Mouse (Mus musculus): ENCODE data around the gene Arhgap15. TPM values are rescaled to one million over a fixed set of nuclear protein-coding genes. Genes with fewer than 3 reads are reported as not detected.

The Arhgap15 gene
- polyA plus RNA-seq, 1 experiment from 2014 or later: 1.0 TPM

DNA sequence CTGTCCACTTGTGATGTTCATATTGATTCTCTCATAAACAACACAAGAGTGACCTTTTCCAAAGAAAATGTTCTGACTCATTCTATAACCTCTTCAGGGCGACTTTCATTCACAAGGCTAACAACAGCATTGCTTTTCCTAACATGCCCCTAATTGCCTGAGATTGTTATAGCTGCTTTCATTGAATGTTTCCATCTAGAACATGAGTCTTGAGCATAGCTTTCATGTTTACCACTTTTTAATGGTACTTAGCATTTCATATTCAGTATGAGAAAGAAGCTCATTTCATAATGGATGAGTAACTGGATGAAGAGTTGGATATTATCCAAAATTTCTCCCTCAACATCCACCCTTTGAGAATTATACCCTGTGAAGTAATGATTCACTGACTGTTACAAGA is 403.7 kb downstream of the Arhgap15 start:
- Histone ChIP-seq H3K4me2 (ENCODE audit: low read length) (no peak overlapping the region), H3K27me3 (replicated peaks; ENCODE audit: control insufficient read depth, insufficient read depth, low read length) (no peaks in the 10 kb centered on the region), H3K4me3 (ENCODE audit: low read depth, low read length) (no peak overlapping the region), H3K36me3 (ENCODE audit: control insufficient read depth, insufficient read depth, low read length) (no peaks in the 10 kb centered on the region), H3K9ac (ENCODE audit: low read length) (no peak overlapping the region), H3K27ac (ENCODE audit: low read depth, low read length) (no peak overlapping the region), H3K9me3 (replicated peaks; ENCODE audit: control insufficient read depth, low read length) (no peaks in the 10 kb centered on the region), H3K4me1 (ENCODE audit: control insufficient read depth, insufficient read depth, low read length) (peaks cover 2% of the 10 kb centered on the region; the same call in 1 of the 2 replicates)
- WGBS: 82% methylated on average over 1 of the region's 1 CpGs
- ATAC-seq: no peak
- DNase-seq (ENCODE audit: low spot score): no peak

DNA sequence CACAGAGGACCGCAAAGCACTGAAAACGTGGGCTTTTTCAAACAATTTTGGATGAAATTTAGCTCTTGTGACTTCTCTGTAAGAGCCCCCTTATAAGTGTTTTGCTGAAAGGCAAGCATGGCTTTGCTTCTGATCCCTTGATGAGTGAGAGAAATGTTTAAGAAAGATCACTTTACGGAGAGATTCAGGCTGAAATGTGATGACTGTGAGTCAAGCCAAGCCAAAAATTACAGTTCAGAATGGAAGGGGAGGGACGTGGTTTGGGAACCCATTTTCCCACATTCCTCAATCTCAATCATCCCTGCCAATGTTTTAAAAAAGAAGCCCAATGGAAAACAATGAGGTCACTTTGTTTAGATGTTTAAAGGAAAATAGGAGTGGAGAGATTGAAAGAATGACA is 411.7 kb downstream of the Arhgap15 start:
- no peak for DNase-seq (ENCODE audit: low spot score)
- H3K4me2 ChIP-seq (ENCODE audit: low read length): no peak overlapping the region

DNA sequence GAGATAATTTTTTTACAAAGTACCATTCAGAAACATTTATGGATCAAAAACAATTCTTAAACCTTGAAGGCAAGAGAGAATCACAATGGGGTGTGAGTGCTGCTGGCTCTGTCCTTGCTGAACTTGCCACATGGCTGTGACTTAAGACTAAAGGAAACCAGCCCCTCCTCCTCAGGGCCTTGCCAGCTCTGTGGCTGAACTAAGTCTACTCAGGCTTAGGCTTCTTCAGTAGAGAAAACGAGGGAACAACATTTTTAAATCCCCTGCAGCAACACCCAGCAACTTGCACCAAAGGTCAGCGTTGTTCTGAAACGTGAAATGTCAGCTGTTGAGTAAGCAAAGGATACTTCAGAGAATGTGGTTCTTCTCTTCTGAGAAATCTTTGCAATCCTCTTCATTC is 417.2 kb downstream of the Arhgap15 start:
- Histone ChIP-seq H3K27me3 (replicated peaks; ENCODE audit: control insufficient read depth, insufficient read depth, low read length) (no peaks in the 10 kb centered on the region), H3K4me3 (ENCODE audit: low read depth, low read length) (no peak overlapping the region), H3K27ac (ENCODE audit: low read depth, low read length) (no peak overlapping the region), H3K4me2 (ENCODE audit: low read length) (no peak overlapping the region), H3K9ac (ENCODE audit: low read length) (no peak overlapping the region), H3K4me1 (ENCODE audit: control insufficient read depth, insufficient read depth, low read length) (no peaks in the 10 kb centered on the region), H3K36me3 (ENCODE audit: control insufficient read depth, insufficient read depth, low read length) (no peaks in the 10 kb centered on the region), H3K9me3 (replicated peaks; ENCODE audit: control insufficient read depth, low read length) (no peaks in the 10 kb centered on the region)
- WGBS: 52% methylated on average over 3 of the region's 3 CpGs
- DNase-seq (ENCODE audit: low spot score) (no peak), ATAC-seq (no peak)

More for the DNA sequence above, 411.7 kb downstream of the Arhgap15 start:
- Histone ChIP-seq H3K27ac (ENCODE audit: low read depth, low read length) (no peak overlapping the region), H3K36me3 (ENCODE audit: control insufficient read depth, insufficient read depth, low read length) (no peaks in the 10 kb centered on the region), H3K4me1 (ENCODE audit: control insufficient read depth, insufficient read depth, low read length) (no peaks in the 10 kb centered on the region), H3K27me3 (replicated peaks; ENCODE audit: control insufficient read depth, insufficient read depth, low read length) (no peaks in the 10 kb centered on the region), H3K9ac (ENCODE audit: low read length) (no peak overlapping the region), H3K4me3 (ENCODE audit: low read depth, low read length) (no peak overlapping the region), H3K9me3 (replicated peaks; ENCODE audit: control insufficient read depth, low read length) (no peaks in the 10 kb centered on the region)
- ATAC-seq: no peak
- WGBS: 75% methylated on average over 4 of the region's 4 CpGs

DNA sequence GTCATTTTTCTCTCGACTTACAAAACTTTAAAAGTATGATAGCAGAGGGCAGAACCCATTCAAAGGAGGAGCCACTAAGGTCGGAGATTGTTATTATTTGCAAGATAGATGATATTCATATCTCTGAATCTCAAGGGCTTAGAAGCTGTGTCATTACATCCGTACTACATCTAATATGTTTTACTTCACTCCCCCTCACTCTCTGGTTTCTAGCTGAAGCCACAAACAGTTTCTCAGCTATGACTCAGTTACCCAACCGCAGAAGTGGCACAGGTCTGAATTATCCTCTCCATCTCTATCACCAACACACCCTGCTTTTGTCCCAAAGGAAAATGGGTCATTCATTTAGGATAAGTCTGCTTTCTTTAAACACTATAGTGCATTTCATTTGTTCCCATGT is 418.1 kb downstream of the Arhgap15 start:
- Histone ChIP-seq H3K4me1 (ENCODE audit: control insufficient read depth, insufficient read depth, low read length) (no peaks in the 10 kb centered on the region), H3K4me2 (ENCODE audit: low read length) (no peak overlapping the region), H3K9me3 (replicated peaks; ENCODE audit: control insufficient read depth, low read length) (no peaks in the 10 kb centered on the region), H3K9ac (ENCODE audit: low read length) (no peak overlapping the region), H3K4me3 (ENCODE audit: low read depth, low read length) (no peak overlapping the region), H3K36me3 (ENCODE audit: control insufficient read depth, insufficient read depth, low read length) (no peaks in the 10 kb centered on the region), H3K27ac (ENCODE audit: low read depth, low read length) (no peak overlapping the region), H3K27me3 (replicated peaks; ENCODE audit: control insufficient read depth, insufficient read depth, low read length) (no peaks in the 10 kb centered on the region)
- ATAC-seq (no peak), DNase-seq (ENCODE audit: low spot score) (no peak)
- WGBS: 90% methylated on average over 4 of the region's 4 CpGs

DNA sequence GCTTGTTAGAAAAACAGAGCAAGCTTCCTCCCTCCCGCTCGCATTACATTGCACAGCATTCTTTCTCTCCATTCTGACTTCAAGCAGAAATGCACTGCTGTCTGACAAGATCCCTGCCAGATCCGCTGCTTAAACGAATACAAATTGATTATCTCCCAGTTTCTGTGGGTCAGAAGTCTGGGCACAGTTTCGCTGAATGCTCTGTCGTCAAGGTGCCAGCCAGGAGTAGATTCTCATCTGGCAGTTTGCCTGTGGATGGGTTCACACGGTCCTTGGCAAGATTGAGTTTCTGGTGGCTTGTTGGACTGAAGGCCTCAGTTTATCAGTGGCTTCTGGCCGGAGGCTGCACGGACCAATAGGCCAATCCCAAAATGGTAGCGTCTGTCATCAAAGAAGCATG is 435.9 kb downstream of the Arhgap15 start:
- no peaks in the 10 kb centered on the region for H3K4me1 ChIP-seq (ENCODE audit: control insufficient read depth, insufficient read depth, low read length)
- no peak overlapping the region for H3K4me2 ChIP-seq (ENCODE audit: low read length)
- 83% methylated on average over 10 of the region's 10 CpGs for WGBS
- H3K9ac ChIP-seq (ENCODE audit: low read length): no peak overlapping the region
- H3K27me3 ChIP-seq (replicated peaks; ENCODE audit: control insufficient read depth, insufficient read depth, low read length): no peaks in the 10 kb centered on the region
- no peaks in the 10 kb centered on the region for H3K36me3 ChIP-seq (ENCODE audit: control insufficient read depth, insufficient read depth, low read length)
- ATAC-seq (no peak), DNase-seq (ENCODE audit: low spot score) (no peak)
- H3K4me3 ChIP-seq (ENCODE audit: low read depth, low read length): no peak overlapping the region
- H3K9me3 ChIP-seq (replicated peaks; ENCODE audit: control insufficient read depth, low read length): no peaks in the 10 kb centered on the region
- no peak overlapping the region for H3K27ac ChIP-seq (ENCODE audit: low read depth, low read length)

DNA sequence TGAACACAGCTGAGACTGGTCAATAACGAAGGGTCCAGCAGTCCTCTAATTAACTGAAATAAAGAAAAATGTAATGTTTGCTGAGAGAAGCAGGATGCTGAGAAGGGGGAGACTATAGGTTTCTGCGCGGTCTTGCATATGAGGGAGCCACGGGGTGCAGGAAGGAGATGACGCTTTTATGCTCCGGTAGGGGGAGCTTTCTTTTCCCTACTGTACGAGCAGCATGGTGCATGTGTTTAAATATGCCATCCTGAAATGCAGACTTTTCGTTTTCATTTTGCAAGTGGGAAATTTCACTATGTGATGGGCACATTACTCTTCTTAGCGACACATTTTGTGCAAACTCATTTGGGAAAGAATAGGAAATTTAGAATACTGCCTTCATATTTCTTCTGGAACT is 442.1 kb downstream of the Arhgap15 start:
- H3K4me3 ChIP-seq (ENCODE audit: low read depth, low read length): no peak overlapping the region
- WGBS: 80% methylated on average over 9 of the region's 9 CpGs
- H3K36me3 ChIP-seq (ENCODE audit: control insufficient read depth, insufficient read depth, low read length): no peaks in the 10 kb centered on the region

DNA sequence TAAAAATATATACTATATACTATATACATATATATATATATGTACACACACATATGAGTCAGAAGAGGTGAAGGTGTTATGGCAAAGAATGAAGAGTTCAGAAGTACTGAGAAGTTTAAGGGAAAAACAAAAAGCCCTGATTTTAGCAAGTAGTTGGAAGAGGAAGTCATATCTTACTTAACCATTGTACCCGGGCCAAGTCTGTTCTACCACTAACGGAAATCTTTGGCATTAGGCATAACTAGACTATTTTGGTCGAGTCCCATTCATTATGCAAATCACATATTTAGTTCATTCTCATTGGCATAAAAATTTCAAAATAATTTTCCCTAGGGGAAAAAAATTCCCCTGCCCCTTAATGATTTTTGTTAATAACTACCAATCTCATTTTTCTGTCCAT is 443.4 kb downstream of the Arhgap15 start:
- DNase-seq (ENCODE audit: low spot score): no peak
- Histone ChIP-seq H3K9ac (ENCODE audit: low read length) (no peak overlapping the region), H3K9me3 (replicated peaks; ENCODE audit: control insufficient read depth, low read length) (no peaks in the 10 kb centered on the region), H3K27ac (ENCODE audit: low read depth, low read length) (no peak overlapping the region), H3K4me3 (ENCODE audit: low read depth, low read length) (no peak overlapping the region), H3K4me2 (ENCODE audit: low read length) (no peak overlapping the region), H3K36me3 (ENCODE audit: control insufficient read depth, insufficient read depth, low read length) (no peaks in the 10 kb centered on the region), H3K27me3 (replicated peaks; ENCODE audit: control insufficient read depth, insufficient read depth, low read length) (no peaks in the 10 kb centered on the region), H3K4me1 (ENCODE audit: control insufficient read depth, insufficient read depth, low read length) (no peaks in the 10 kb centered on the region)
- 78% methylated on average over 3 of the region's 3 CpGs for WGBS
- no peak for ATAC-seq

More for the DNA sequence above, 442.1 kb downstream of the Arhgap15 start:
- H3K4me2 ChIP-seq (ENCODE audit: low read length): no peak overlapping the region
- no peak overlapping the region for H3K9ac ChIP-seq (ENCODE audit: low read length)
- no peaks in the 10 kb centered on the region for H3K27me3 ChIP-seq (replicated peaks; ENCODE audit: control insufficient read depth, insufficient read depth, low read length)
- DNase-seq (ENCODE audit: low spot score): peak; percentile 13
- no peaks in the 10 kb centered on the region for H3K9me3 ChIP-seq (replicated peaks; ENCODE audit: control insufficient read depth, low read length)
- H3K27ac ChIP-seq (ENCODE audit: low read depth, low read length): no peak overlapping the region
- no peaks in the 10 kb centered on the region for H3K4me1 ChIP-seq (ENCODE audit: control insufficient read depth, insufficient read depth, low read length)
- no peak for ATAC-seq

DNA sequence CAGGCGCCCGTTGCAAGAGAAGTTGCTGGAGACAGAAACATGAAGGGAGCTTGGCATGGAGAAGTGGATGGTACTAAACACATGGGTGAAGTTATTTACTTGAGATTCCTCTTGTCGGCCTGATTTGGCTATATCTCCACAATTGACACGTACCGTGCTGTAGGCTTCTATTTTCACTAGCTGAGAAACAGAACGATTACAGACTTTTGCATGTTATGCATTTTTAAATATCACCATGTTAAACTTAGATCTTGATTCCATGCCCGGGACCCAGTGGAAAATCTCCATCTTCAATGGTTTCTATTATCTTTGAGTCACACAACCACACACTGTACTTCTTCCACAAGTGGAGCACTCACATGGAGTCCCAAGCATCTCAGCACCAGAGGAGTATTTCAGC is 466.9 kb downstream of the Arhgap15 start:
- WGBS: 95% methylated on average over 7 of the region's 7 CpGs
- no peaks in the 10 kb centered on the region for H3K36me3 ChIP-seq (ENCODE audit: control insufficient read depth, insufficient read depth, low read length)

DNA sequence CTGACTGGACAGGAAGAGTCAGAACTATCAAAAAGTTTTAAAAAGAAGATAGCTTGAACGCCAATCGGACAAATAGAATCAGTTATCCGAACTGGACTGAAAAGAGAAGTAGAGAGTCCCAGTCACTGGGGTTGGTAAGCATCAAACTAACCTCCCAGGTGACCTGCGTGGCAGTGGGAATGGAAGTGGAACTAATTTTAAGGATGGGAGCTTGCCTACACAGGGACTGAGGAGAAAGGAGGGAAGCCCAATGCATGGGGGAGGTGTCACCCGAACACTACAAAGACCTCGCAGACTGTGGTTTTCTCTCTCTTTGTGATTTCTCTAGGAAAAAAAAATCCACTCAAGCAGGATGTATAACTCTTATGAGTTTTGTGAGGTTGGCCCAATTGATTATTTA is 469.2 kb downstream of the Arhgap15 start:
- Histone ChIP-seq H3K36me3 (ENCODE audit: control insufficient read depth, insufficient read depth, low read length) (no peaks in the 10 kb centered on the region), H3K9ac (ENCODE audit: low read length) (no peak overlapping the region), H3K4me1 (ENCODE audit: control insufficient read depth, insufficient read depth, low read length) (peaks cover 7% of the 10 kb centered on the region; the same call in 1 of the 2 replicates), H3K4me2 (ENCODE audit: low read length) (no peak overlapping the region), H3K27ac (ENCODE audit: low read depth, low read length) (no peak overlapping the region), H3K27me3 (replicated peaks; ENCODE audit: control insufficient read depth, insufficient read depth, low read length) (no peaks in the 10 kb centered on the region), H3K9me3 (replicated peaks; ENCODE audit: control insufficient read depth, low read length) (no peaks in the 10 kb centered on the region), H3K4me3 (ENCODE audit: low read depth, low read length) (no peak overlapping the region)
- ATAC-seq (no peak), DNase-seq (ENCODE audit: low spot score) (no peak)
- 69% methylated on average over 6 of the region's 6 CpGs for WGBS

More for the DNA sequence above, 466.9 kb downstream of the Arhgap15 start:
- H3K27me3 ChIP-seq (replicated peaks; ENCODE audit: control insufficient read depth, insufficient read depth, low read length): no peaks in the 10 kb centered on the region
- no peak overlapping the region for H3K9ac ChIP-seq (ENCODE audit: low read length)
- no peaks in the 10 kb centered on the region for H3K9me3 ChIP-seq (replicated peaks; ENCODE audit: control insufficient read depth, low read length)
- ATAC-seq (no peak), DNase-seq (ENCODE audit: low spot score) (no peak)
- no peak overlapping the region for H3K4me3 ChIP-seq (ENCODE audit: low read depth, low read length)
- peaks cover 4% of the 10 kb centered on the region; the same call in 1 of the 2 replicates for H3K4me1 ChIP-seq (ENCODE audit: control insufficient read depth, insufficient read depth, low read length)
- no peak overlapping the region for H3K27ac ChIP-seq (ENCODE audit: low read depth, low read length)
- no peak overlapping the region for H3K4me2 ChIP-seq (ENCODE audit: low read length)

Data from forebrain, embryonic 14.5 days (tissue).